Mouse (Mus musculus) B cell, adult 2 months (primary cell): Measurements from ENCODE around the gene Trim69.

Experiments used
- DNase-seq, 2 experiments: peaks; one replicate each; pipeline ENCODE4 v3.0.0; 2022

Trim69 gene

DNA sequence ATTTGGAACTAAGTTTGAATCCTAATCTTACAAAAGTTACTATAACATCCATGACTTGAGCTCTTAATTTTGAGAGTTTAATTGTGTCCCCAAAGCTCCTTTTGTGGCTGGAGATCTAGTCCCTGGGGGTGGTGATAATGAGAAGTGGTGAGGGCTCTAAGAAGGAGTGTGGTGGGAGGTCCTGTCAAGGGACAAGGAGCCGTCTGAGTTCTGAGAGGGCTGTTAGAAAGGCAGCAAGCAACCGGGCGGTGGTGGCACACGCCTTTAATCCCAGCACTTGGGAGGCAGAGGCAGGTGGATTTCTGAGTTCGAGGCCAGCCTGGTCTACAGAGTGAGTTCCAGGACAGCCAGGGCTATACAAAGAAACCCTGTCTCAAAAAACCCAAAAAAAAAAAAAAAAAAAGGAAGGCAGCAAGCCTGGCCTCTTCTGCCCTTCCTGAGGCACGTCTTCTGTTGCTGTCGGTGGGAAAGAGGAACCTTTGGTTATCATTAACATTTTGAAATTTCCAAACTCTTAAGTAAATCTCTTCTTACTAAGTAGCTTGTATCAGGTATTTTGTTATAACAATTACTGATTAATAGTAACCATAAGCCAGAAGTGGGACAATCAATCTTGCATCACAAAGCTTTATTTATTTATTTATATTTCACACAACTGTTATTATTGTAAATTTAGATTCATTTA, 6.7 kb upstream of the Trim69 start:
- DNase-seq, result no peak

DNA sequence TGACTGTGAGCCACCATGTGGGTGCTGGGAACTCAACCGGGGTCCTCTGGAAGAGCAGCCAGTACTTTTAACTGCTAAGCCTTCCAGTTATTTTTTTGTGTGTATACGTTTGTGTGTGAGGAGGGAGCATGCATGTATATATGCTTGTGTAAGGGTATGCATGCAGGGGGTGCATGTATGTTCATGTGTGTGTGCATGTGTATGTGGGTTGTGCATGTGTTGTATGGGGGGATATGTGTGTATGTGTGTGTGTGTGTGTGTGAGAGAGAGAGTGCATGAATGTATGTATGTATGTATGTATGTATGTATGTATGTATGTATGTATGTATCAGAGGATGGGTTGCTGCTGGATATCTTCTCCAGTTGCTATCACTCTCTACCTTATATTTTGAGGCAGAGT, 6.0 kb upstream of the Trim69 start:
- no peak for DNase-seq

DNA sequence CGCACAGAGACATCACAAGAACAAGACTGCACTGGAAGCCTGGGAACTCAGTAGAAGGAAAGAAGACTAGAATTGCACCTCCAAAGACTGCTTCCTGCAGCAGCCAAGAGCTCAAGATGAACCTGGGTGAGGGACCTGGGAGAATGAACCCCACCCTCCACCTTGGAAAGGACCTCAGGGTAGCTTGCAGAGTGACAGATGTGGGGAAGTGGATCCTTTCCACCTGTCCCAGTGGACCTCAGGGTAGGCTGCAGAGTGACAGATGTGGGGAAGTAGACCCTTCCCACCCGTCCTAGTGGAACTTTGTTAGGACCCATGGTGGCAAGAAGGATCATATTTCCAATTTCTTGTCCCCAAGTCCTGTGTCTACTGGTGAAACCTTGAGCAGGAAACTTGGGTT, 5.2 kb upstream of the Trim69 start:
- peak in 1 of 2 experiments; percentile 25 for DNase-seq

DNA sequence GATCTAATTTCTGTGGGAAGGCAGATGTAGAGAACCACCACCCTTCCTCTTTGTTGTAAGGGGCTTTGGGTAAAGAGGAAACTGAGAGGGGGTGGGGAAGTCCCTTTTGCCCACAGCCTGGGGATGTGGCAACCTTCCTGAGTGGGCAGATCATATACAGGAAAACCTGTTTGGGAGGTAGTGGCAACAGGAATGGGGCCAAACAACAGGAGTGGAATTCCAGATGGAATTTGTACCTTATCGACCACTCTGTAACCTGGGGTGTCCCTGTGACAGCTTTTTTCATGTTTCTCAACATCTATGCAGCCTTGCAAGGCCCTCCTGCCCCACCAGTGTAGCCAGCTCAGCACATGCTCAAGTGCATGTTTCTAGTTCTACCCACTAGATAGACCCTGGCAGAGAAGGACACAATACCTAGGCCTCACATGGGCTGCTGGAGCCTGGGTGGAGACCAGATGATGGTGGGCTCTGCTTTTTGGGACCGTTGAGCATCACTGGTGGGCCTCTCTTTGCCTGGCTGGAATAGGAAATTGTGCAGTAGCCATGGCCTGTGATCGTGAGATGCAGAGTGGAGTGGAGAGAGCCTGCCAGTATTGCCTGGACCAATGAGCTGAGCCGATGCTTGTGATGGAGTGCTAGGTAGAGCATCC, 4.3 kb upstream of the Trim69 start:
- peak in 1 of 2 experiments; percentile 29 for DNase-seq

DNA sequence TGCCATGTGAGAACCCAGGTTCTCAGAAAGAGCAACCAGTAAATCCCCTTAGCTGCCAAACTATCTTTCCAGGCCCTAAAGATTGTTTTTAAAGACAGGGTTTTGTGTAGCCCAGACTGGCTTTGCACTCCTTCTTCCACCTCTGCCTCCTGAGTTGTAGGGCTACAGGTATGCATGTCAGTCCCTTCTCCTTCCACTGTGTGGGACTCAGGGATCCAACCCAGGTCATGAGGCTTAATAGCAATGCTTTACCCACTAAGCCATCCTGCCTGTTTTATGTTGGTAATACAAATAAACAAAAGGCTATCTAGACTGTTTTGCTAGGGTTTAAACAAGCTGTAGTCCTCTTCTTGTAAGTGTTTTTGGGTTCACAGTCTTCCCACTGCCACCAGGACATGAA, 2.9 kb upstream of the Trim69 start:
- DNase-seq, result no peak

DNA sequence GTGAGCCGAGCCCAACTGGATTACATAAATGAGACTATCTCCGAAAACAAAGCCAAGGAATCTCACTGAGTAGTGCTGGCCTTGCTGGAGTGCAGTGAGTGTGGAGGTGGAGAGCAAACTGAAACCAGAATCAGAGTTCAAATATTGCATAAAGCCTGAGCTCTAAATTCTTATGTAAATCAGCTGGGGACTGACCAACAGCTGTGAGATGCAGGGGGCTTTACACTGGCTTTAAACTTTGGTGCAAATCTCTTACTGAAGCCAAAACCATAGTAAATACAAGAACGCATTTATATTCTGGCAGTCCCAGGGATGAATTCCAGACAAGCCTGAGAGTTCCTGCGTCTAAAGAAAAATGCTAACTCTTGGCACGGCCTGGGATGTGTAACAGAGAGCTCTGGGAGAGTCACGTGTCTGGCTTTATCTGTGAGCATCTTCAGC, 2.1 kb upstream of the Trim69 start:
- DNase-seq, result no peak

DNA sequence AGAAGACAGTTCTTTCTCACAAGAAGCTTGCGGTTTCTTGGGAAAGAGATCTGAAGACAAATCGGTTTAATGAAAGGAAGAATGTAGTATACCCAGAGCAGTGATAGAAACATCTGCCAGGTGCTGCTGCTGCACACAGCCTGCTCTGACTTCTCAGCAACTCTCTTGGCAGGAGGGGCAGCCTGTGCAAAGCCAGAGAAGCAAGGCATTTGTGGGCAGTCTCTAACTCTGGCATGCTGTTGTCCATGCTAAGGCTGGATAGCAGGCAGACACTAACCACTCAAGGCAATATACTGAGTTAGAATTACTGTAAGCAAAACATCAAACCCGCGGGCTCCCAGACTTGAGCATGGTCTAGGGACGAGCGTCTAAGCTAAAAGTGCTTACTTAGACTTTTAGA, 833 bp upstream of the Trim69 start:
- DNase-seq, result no peak

DNA sequence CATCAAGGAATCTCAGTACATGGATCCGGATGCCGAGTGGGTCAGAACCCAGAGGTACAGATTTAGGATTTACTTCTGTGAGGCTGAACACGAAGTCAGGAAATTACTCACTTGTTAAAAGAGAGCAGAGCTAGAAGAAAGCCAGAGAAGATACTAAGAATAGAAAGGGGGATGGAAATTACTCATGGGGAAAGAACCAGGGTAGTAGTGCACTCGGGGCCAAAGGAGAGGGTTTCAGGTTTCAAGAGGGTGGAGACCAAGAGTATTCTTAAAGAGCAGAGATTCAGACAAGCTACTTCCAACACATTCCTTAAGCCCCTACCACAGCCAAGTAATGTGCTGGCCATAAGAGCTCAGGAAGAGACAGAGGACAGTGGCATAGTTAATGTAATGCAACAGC, 1.0 kb downstream of the Trim69 start:
- DNase-seq, result no peak

DNA sequence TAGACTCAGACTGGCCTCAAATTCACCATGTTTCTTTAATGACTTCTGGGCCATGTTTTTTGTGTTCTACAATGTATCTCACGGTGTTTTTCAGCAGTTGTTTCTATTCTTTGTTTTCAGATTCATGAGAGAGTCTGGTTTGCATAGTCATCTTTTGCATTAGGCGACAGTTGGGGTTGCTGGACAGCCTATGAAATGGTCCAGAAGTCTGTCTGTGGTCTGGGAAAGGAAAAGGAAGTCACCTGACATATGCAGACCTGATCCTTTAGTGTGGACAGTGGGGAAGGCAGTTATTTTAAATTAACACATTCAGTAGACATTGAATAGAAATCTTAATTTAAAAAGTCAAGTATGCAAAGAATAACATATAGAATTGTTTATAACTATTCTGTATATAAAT, 2.0 kb downstream of the Trim69 start:
- no peak for DNase-seq

DNA sequence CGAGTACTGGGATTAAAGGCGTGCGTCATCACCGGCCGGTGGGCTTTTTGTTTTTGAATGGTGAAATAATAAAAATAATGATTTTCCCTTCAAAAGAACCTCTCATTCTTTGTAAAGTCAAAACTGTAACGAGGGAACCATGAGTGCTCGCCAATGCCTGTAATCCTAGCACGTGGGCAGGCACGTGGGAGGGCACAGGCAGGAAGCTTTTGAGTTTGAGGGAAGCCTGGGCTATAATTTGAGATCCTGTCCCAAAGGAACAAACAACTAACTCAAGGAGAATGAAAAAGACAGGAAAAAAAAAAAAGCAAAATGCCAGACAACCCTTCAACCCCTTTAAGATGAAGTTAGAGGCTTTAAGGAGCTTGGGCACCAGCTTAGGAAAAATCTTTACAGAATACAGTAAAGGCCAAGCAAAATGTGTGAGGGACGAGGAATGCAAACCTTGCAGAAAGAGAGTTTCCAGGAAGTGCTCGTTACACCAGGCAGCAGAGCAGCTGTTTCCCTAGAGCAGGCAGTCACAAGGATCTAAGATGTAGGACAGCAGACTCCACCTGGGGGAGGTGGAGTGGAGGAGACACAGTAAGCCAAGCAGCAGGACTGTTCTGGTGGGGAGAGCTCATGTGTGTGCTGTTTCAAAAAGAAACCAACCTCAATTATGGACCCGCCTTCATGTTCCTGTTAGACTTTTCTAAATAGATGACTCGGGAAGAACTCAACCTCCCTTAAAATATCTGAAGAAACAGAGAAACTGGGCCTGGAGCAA, 3.1 kb downstream of the Trim69 start:
- DNase-seq, result no peak

DNA sequence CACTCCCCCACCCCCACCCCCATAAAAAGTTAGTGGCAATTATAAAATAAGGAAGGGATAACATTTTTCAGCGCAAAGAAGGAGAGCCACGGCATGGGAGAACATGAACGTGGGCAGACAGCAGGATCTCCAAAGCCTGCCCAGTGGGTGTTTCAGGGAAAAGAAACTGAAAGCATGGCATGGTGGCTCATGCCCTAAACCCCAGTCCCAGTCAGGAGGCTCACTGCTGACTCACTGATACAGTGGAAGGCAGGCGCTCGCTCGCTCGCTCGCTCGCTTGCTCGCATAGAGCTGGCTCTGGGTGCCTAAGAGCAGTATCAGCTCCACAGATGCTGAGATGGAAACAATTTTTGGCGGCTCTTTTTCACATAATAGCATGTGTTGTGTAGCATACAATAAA, 3.8 kb downstream of the Trim69 start:
- DNase-seq, result peak in 1 of 2 experiments; percentile 23

DNA sequence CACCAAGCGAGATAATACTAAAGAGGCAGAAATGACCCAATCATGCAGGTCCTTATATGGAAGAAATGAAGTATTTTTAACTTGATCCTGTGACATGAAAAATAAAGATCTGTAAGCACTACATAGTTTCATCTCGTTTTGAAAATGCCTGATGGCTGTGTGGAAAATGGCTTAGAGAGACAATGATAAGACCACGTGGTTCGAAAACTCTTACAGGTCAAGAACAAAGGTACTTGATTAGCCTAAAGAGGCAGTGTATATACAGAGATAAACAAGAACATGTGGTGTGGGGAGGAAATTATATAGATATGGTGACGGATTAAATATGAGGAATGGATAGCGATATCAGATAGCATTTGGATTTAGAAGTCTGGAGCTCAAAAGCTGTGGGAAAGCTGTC, 10.8 kb downstream of the Trim69 start:
- no peak for DNase-seq

DNA sequence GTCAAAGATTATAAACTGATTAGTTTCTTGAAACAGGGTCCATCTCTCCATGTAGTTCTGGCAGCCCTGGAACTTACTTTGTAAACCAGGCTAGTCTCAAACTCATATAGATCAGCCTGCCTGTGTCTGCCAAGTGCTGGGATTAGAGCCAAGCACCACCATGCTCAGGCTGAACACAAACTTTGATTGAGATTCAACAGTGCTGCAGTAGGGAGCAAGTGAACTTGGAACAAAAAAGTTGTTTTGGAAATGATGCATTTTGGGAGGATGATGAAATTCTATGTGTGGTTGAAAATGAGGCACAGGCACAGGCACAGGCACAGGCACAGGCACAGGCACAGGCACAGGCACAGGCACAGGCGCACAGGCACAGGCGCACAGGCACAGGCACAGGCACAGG, 11.7 kb downstream of the Trim69 start:
- no peak for DNase-seq

DNA sequence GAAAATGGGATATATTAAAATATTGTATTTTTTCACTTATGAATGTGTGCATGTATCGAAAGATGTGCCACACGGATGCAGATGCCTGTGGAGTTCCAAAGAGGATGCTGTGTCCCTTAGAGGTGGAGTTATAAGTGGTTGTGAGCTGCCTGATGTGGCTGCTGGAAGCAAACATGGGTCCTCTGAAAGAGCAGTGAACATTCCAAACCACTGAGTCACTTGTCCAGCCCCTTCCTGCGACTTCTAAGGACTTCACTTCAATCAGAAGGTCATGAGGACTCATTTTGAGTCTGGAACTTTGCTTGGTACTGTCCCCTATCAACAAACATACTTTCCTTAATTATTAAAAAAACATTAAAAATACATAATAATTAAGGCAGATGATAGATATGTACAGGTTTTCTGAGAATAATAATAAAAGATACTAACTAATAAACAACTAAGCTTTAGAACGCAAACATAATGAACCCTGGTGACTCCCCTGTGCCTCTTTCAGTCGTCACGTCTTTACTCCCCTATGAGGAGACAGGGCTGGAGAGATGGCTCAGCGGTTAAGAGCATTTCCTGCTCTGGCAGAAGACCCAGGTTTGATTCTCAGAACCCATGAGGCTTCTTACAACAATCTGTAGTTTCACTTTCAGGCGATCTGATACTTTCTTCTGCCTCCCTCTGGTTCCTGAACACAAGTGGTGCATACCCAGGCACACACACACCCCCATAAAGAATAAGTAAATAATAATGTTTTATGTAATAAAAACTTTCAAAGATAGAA, 19.7 kb downstream of the Trim69 start:
- DNase-seq, result no peak

DNA sequence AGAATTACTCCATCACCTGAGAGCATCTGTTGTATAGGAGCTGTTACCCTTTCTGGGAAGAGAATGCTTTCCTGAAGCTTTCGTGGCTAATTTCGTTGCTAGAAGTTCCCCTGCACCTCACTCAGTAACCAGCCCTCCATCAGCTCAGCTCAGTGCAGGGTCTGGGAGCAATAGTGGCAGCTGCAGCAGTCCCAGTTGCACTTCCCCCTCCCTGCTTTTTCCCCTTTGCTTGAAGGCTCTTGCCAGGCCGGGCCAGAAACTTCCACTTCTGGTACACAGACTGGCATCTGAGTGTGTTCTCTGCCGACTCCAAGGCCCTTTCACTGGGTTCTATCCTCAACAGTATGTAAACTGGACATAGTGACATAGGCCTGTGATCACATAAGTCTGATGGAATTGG, 24.6 kb downstream of the Trim69 start:
- DNase-seq, result no peak

DNA sequence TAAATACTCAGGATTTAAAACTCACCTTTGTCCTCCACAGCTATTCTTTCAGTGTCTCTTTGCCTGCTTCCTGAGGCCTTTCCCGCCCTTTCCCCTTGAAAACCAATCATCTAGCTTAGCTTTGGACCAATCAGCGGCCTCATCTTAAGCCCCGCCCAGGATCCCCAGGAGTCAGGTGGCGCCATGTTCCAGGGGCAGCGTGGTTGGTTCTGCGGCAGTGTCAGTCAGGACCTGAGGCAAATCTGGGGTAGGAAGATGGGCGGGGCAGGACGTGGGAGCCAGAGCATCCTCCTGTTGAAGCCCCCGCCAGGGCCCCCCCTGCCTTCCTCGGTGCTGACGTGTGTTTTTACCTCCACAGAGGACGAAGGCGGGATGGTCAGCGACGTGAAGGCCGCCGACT, 25.6 kb downstream of the Trim69 start, which contains the start of the genes Patl2 and Terb2:
TSS of gene Patl2 (minus strand) at position 84 of the 400 bp plus-strand sequence.
TSS of gene Terb2 (plus strand) at position 167 of the 400 bp plus-strand sequence.
- DNase-seq, result no peak

DNA sequence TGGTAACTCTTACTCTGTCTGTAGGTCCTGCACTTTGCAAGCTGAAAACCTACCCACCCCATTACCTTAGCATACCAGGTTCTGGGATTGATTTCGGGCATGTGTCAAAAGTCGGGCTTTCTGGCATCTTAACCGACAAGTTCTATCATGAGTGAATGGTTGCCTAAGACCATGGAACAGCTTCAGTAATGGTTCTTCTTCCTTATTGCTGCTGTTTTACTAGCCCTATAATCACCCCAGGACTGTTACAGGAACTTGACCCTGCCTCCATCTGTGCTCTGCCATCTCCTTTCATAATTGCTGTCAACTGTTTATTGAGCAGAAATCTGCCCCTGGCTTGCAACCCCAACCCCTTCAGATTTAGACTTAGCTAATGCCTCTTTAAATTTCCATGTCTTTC, 26.3 kb downstream of the Trim69 start:
- no peak for DNase-seq

DNA sequence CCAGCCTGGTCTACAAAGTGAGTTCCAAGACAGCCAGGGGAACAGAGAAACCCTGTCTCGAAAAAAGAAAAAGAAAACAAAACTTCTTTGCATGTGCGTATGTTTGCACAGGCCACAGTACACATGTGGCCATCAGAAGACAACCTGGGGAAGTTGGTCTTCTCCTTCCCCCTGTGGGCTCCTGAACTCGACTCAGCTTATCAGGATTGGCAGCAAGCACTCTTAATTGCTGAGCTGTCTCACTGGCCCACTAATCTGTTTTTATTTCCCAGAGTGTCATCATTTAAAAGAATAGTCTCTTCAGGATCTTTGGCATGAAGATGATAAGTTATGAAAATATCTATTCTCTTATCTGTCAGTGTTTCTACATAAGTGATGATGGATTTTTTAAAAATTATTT, 31.3 kb downstream of the Trim69 start:
- DNase-seq, result no peak

DNA sequence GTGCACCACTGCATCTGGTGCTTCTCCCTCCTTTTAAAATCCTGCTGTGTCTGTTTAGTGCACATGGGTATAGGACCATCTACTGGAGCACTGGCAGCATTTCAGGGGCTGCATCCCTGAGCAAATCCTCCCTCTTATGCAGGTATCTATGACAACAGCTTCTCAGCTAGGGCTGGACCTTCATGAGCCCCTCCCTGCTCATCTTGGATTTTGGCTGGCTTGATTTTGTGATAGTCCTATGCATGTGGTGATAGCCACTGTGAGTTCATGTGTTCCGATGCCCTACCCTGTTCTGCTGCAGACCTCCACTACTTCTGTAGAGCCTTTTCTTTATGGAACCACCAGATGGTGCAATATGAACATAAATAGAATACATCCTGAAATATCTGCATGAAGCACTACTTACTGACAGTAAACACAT, 34.0 kb downstream of the Trim69 start:
- no peak for DNase-seq

DNA sequence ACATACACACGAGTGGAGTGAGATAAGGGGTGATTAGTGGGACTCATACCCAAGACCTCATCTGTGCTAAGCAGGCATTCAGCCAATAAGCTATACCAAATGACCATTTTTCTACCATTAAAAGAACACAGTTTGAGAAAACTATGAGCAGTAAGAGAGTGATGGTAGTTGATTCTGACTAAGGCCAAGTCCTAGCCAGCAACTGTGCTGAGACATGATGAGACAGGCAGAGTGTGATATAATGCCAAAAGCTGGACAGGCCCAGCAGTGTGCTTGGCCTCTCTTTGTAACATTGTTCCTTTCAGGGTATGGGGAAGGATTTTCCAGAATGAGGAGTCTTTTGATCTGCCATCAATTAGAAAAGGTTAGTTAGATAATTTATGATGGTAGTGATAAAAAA, 41.0 kb downstream of the Trim69 start:
- no peak for DNase-seq

DNA sequence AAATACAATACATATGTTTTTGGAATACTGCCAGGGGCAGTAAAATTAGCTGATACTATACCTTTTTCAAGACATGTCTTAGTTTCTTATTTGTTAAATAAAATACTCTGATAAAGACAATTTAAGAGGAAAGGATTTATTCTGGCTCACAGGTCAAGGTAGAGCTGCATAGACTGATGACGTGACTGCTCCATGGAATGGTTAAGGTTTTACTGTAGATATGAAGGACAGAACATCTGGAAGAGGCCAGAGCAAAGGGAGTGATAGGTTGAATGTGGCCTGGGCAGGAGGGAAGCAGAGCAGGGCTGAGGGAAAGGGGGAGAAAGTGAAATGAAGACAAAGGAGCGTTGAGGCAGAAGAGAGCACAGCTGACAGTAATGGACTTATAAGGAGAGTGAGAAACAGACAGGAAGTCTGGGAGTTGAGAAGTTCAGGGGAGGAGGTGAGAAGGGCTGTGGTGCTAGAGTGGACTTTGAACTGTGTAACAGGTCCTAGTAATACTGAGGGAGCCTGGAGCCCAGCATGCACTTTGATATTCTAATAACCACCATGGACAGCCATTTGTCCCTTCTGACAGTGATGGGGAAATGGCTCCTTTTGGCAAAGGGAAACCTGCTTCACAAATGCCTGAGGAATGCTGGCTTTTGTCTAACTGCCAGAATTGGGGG, 46.1 kb downstream of the Trim69 start:
- DNase-seq, result no peak

DNA sequence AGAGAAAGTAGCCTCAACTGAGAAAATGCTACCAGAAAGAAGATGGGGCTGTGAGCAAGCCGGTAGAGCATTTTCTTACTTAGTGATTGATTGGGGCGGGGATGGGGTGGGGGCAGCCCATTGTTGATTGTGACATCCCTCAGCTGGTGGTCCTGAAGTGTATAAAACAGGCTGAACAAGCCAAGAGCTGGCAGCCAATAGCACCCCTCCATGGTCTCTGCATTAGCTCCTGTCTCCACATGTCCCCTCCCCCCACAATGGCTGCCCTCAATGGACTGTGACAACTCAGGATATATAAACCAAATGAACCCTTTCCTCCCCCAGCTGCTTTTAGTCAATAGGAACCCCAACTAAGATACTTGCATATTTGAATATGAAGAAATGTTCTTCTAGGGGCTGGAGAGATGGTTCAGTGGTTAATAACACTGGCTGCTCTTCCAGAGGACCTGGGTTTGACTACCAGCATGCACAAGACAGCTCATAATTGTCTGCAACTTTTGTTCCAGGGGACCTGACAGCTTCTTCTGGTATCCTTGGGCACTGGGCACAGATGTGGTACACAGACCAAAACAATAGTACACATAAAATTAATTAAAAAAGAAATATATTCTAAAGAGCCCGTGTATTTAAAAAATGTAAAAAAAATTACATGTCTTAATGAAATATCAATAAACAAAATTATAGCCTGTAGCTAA, 50.2 kb downstream of the Trim69 start:
- no peak for DNase-seq
